Mouse (Mus musculus) right cerebral cortex, postnatal 10 days (tissue): ENCODE results near the gene Cdc14b.
"Not testable (repeated sequence)": the region's sequence is repeated elsewhere in the genome, so short reads cannot be mapped to it uniquely, and the experiment has no call there.

ENCODE experiments used
- DNase-seq, 2 experiments: peaks; one replicate each; pipeline ENCODE4 v3.0.0; 2021; ENCODE audit warnings: low spot score in 2 of 2

Gene Cdc14b

DNA sequence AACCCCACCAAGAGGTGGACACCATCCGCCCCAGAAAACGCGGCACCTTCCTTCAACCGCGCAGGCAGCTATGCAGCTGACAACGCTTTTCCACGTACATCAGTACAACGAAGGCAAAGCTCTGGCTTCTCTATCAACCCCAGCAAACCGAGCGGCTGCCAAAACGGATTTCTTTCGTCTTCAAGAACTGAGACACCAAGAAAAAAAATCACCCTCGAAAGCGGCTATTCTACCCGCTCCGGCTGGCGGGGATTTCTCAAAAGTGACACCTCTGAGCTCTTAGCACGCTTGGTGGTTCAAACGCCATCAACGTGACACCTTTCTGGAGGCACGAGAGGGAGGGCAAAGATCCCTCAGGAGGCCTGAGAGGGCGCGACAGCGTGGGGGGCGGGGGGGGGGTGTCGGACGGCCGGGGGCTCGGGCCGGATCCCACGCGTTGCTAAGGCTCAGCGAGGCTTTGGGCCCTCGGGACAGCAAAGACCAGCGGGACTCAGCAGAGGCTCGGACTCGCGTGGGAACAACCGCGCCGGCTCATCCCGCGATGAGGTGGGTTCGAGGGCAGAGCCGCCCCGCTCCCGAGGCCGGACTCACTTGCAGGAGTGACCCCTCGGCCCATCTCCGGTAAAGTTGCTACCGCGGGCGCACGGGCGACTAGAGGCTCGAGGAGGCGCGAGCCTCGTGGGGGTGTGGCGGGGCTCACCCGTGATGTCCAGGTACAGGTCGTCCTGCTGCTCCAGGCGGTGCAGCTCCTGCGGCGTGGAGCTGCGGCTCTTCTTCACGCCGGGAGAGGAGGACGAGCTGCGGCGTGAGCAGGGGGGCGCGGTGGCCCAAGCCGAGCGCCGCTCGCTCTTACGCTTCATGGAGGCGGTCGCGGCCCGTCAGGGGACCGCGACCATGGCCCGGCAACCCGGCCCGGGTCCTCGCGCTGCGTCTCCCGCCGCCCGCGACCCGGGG, 922 bp downstream of the Cdc14b start:
- DNase-seq = peak; percentile 36 to 48

DNA sequence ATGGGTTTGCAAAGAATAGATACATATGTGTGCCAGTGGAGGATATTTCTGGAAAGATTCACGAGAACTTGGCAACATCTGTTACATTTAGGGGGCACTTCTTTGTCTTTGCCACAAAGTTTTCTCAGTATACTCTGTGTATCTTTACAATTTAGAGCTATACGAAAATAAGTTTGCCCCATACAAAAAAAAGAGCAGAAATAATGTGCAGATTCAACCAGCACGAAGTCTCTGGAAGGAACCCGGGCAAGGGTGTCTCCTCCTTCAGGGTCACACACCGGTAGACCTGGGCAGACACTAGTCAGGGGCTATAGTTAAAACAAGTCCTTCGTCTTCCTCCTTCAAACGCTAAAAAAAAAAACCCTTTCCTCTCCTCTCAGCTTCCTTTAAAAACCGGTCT, 1.7 kb downstream of the Cdc14b start:
- no peak for DNase-seq

DNA sequence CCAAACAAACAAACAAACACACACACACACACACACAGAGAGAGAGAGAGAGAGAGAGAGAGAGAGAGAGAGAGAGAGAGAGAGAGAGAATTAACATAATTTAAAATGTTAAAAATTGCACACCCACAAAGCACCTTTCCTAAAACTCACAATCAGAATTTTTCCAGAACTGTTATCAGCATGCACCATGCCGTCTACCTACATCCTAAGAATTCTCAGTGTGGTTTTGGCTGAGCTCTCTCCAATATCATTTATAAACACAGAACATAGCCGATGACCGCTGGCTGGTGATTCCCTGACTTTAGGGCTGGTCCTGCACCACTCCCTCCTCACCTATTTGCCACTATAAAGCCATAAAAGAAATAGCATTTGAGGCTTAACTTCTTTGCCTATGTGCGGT, 6.7 kb downstream of the Cdc14b start:
- no peak for DNase-seq

DNA sequence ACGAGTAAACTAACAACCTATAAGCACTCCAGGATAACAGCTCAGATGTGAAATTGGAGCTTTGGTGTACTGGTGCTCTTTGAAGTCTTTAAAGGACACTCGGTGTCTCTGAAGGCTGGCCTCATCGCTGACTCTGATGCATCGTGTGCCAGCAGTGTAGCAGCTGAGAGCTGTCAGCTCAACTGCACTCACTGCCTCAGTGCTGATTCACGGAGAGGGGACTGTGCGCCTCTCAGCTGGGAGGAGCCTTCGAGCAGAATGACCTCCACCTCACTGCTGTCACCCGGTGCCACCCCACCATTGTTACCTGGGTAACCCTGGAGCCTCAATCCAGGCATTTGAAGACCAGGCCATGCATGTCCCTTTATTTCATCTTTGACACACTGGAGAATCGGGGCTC, 7.9 kb downstream of the Cdc14b start:
- DNase-seq = no peak

DNA sequence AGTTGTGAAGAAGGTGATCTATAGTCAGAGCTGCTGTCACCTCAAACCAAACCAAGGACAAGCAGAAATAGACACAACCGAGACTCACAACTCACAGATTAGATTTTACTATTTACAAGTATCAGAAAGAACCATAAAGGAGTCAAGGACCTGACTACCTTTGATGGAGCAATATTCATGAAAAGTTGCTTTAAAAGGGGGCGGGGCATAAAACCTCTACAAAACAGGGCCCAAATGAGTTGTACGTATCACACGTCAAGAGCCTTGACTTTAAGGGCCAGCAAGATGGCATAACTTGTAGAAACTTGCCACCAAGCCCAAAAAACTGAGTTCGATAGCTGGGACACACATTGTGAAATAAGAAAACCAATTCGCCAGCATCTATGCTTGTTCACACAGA, 10.5 kb downstream of the Cdc14b start:
- DNase-seq = no peak

DNA sequence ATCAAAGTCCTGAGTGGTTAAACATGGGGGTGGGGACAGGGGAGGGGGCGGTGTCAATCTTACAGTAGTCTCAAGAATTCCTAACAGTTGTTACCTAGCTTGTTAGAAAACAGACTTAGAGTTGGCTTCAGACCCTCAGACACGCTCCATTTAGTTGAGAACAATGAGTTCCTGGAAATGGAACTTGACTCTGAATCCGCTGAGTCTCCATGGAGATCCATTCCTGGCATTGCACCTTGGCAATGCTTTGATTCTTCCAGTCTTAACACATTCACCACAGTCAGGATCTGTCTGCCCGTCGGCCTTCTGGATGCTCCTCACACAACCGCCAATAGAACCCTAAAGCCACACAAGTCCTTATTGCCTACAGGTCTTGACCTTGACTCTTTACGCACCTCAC, 15.2 kb downstream of the Cdc14b start:
- DNase-seq = peak; percentile 40 to 56

DNA sequence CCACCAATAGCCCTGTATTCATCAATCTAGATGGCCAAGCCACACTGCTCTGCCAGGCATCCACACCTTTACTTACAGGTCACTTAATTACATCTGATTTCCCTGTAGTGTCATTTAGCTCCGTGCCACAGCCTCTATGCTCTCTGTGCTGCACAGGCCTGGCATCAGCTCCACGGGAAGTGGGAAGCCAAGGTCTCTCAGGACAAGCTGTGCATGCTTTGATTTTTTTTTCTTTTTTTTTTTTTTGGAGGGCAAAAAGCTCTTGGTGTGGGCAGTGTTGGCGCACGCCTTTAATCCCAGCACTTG, 16.6 kb downstream of the Cdc14b start:
- DNase-seq = no peak

DNA sequence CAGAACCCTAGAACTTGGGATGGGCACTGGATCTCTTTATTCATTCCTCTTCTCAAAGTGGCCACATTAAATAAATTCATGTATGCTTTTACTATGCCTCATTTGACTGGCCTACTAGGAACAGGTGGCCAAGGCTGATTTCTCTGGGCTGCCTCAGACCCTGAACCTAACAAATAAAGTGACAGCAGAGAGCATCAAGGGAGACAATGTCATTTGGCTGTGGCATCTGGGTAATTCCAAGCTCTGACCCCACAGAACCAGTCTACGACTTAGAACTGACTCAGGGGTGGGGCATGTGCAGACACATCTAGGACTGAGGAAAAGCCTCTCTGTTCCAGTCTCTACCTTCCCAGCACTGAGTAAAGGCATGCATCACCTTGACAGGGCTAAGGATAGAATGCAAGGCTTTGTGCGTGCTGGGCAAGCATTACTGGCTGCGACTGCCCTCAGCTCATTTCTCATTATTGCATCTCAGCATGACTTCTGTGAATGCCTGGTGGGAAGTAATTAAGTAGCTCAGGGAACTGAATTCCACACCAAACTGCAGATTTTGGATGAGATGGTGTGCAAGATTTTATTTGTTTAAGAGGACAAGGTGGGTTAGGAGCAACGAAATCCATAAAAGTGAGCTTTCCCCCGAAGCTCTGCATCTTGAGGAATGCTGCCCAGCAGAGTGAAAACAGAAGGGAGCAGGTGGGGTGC, 17.1 kb downstream of the Cdc14b start:
- no peak for DNase-seq

DNA sequence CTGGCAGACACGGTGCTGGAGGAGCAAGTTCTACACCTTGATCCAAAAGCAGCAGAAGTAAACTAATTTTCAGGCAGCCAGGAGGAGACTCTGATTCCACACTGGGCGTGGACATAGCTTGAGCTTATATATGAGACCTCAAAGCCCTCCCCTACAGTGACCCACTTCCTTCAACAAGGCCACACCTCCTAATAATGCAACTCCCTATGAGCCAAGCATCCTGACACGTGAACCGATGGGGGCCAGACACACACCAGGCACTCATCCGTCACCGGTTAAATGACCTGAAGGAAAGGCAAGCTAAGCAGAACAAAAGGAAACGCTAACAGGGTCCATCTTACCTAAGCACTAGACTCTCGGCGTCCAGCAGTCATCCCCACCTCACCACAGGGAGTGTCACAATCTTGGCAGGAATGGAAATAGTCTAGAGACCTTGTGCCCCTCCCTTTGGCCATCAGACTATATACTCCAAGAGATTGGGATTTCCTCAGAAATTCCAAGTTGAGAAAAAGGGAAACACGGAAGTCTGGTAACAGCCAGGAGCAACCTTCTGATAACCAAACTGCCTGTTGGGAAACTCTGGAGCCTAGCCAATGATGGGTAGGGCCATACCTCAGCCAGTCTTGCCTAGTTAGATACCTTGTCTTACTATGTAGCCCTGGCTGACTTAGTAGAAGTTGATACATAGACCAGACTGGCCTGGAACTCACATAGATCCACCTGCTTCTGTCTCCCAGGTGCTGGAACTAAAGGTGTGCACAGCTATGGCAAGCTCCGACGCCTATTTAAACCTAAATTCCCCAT, 17.9 kb downstream of the Cdc14b start:
- DNase-seq = no peak

DNA sequence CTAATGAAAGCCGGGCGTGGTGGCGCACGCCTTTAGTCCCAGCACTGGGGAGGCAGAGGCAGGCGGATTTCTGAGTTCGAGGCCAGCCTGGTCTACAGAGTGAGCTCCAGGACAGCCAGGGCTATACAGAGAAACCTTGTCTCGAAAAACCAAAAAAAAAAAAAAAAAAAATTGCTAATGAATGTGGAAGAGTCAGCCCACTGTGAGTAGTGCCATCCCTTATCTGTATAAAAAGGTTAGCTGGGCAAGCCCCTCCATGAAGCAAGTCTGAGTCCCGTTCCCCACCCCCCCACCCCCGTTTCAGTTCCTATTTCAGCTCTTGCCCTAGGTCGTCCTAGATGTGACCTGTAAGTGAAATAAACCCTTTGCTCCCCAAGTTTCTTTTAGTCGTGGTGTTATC, 20.9 kb downstream of the Cdc14b start:
- DNase-seq = not testable (repeated sequence)

DNA sequence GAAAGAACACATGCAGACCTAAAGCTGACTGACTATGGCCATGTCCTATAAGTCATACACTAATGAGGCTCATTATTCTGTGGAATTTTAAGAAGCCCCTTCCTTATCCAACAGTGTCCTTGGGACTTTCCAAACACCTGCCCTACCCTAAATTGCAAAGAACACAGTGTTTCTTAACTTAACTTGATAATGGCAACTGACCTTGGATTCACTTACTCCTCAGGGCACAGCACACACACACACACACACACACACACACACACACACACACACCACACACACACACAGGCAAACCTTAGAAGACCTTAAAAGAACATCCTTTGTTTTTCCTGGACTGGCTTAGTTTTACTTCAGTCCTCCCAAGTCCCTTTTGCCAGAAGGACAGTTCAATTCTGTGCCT, 21.4 kb downstream of the Cdc14b start:
- DNase-seq = no peak

DNA sequence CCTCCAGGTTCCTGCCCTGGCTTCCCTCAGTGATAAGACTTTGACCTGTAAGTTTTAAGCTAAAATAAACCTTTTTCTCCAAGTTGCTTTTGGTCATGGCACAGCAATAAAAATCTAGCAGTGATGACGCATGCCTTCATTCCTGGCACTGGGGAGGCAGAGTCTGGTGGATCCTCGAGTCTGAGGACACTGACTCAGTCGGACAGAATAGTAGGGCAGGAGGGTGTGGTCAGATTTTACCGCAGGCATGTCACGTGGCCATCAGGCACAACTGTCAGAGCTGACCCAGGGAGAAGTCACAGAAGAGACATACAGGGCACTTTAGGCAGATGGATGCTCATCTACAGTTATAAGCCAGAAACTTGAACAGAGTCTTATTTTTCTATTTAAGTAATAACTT, 22.9 kb downstream of the Cdc14b start:
- no peak for DNase-seq

DNA sequence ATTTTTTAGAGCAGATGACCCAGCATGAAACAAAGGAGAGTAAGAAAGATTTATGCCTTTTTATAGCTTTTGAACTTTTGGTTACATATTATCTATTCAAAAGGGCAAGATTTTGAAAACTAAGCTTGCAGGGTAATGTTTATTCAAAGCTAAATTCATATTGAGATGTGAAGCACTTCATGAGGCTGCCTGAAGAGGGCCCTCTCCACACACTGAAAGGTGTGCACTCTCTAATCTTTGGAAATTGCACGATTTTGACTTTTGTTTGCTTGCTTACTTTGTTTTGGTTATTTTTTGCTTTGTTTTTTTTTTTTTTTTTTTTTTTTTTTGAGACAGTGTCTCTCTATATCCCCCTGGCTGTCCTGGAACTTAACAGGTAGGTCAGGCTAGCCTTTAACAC, 24.7 kb downstream of the Cdc14b start:
- DNase-seq = no peak

DNA sequence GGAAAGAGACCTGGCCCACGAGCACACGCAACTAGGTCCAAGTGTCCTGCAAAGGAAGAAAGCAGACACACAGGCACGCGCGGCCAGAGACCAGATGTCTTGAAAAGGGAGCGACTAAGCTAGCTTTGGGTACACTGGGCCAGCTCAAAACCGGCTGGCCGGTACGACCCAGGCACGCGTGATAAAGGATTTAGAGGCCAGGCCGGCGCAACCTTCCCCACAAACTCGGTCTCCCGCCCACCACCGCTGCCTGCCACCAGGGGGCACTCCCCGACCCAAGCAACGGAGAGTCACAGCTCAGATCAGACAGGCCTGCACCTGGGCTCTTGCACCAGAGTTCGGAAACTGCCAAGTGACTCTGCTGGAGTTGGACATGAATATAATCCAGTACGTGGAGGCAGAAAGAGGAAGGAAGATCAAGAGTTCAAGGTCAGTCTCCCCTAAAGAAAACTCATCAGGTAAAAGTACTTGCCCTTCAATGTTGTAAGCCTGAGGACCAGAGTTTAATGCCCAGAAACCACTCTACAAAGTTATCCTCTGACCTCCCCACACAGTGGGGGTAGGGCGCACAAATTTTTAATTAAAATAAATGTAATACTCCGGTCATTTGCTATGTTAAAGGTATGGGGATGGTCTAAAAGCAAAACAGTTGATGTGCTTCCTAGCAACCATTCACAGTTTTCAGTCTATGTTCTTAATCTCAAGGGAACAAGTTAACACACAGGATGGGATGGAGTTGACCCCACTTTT, 26.1 kb downstream of the Cdc14b start:
- DNase-seq = peak; percentile 70 to 79

DNA sequence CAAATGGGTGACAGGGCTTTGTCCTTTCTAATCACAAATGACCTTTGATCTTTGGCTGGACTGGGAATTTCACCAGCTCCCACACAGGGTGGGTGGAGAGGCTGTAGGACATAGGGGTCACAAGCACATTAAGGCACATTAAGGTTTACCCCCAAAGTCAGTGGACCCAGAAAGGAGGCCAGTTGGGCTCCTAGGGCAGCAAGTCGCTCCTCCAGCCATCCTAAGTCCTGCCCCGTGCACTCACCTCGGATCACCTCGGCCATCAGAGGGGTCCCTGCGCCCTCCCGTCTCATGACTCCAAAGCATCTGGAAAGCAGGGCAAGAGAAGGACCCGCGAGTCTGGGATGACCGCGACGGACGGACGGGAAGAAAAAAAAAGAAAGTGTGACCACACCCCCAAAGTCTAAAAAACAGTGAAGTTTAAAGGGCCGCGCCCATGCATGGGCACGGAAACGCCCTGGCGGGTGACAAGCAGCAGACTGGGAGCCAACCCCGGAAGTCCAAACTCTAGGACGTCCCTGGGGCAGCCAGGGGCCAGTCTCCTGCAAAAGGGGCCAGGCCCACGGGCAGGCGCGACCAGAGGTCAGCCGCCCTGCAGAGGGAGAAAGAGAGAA, 26.8 kb downstream of the Cdc14b start:
- peak in 1 of 2 experiments; percentile 25 for DNase-seq

DNA sequence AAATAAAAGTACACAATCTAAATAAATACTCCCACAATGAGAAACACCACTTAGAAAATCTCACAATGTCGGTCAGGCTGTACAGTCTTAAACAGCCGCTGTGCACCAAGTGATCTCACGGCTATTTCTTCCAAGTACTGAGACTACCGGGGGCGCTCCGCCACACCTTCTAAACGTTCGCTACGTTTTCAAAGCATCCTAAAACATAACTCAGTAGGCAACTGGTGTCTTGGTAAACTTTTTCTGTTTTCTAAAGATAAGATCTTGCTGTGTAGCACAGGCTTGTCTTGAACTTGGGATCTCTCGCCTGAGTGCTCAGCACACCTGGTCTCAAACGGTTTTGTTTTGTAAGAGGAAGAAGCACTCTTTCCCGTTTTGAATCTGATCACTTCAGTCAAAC, 29.0 kb downstream of the Cdc14b start:
- DNase-seq = no peak

DNA sequence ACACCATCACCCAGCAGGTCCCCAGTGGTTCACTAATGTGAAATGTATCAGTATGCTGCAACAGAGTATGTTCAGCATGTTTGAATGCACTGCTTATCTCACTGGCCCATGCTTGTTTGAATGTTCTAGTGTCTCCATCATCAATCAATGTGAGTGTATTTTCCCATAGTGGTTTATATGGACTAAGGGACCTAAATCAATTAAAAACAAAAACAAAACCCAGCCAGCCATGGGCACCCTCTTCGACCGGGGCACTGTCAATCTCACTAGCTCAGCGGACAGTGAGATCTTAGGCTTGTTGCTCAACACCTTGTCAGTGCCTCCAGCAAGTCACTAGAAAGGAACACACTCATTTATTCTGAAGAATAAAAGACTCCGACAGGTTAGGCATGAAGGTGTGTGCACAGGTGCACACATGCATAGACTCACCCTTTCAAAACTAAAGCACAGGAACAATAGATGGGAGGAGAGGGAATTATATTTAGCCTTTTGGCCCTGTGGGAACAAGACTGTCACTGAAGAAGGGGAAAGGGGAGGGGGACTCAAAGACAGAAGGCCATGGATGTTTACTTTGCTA, 30.3 kb downstream of the Cdc14b start:
- no peak for DNase-seq

DNA sequence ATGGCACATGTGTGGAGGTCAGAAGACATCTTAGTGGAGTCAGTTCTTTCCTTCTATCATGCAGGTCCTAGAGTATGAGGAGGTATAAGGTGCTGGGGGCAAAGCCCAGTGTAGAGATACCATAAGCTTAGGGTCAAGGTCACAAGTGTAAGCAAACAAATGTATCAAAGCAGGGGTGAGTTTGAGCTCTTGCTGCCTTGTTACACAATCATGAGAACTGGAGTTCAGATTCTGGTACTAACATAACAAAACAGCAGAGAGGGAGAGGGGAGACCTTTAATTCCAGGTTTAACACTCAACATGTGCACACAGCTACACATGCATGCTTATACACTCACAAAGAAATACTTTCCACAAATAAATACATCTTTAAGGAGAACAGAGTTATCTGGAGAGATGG, 32.4 kb downstream of the Cdc14b start:
- DNase-seq = no peak

DNA sequence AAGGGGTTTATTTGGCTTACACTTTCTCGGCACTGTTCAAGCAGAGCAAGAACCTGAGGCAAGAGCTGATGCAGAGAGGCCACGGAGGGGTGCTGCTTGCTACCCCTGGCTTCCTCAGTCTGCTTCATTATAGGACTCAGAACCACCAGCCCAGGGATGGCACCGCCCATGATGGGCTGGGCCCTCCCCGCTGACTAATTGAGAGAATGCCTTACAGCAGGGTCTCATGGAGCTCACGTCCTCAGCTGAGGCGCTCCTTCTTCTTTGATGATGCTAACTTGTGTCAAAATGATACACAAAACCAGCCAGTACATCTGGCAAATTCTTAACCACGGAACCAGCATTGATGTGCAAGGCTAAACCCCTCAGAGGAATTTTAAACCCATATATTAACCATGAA, 34.5 kb downstream of the Cdc14b start:
- no peak for DNase-seq

DNA sequence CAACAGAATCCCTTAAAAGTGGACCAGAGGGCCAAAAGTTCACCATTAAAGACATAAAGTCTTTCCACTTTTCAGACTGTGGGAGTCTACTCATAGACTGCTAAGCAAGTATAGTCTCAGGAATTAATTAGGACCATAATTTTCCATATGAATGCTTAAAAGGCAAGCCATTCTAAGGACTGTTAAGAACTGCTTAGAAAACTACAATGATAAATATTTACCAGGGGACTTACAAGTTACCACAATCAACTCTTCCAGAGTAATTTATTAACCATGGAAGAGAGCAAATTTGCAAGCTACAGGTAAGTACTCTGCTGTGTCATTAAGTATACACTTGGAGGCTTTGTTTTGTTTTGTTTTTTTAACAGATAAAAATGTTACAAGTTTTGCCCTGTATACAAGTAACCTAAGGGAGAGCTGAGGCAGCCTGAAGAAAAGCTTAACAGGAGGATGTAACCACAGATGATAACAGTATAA, 37.4 kb downstream of the Cdc14b start:
- DNase-seq = no peak
